Mouse (Mus musculus) hindbrain, embryonic 10.5 days (tissue): ENCODE measurements at regions not wholly inside any gene's neighbourhood (a gene's known extent, or its start where the extent isn't known, plus 50 kb on each side); places are given as distances from the start of the nearest gene placed in this dataset.

Experiments
- DNase-seq: peaks from one replicate; pipeline ENCODE4 v3.0.0-alpha.2; 2017; ENCODE audit warnings: low spot score
- H3K27ac ChIP-seq: fragments of 300-500 bp; sonication (generic); 2 replicates; pipeline ENCODE4 v1.5.1; 2016; ENCODE audit warnings: mild to moderate bottlenecking, moderate library complexity
- H3K27me3 ChIP-seq: fragments of 300-500 bp; sonication (generic); 2 replicates; pipeline ENCODE4 v1.6.1; 2016; ENCODE audit warnings: mild to moderate bottlenecking; ENCODE audit not compliant: poor library complexity, insufficient read depth, severe bottlenecking
- H3K36me3 ChIP-seq: fragments of 300-500 bp; sonication (generic); 2 replicates; pipeline ENCODE4 v1.6.1; 2016; ENCODE audit warnings: mild to moderate bottlenecking, moderate library complexity
- H3K4me1 ChIP-seq: fragments of 300-500 bp; sonication (generic); replicated peaks from 2 replicates; pipeline ENCODE4 v1.6.1; 2016; ENCODE audit warnings: mild to moderate bottlenecking
- H3K4me3 ChIP-seq: fragments of 300-500 bp; sonication (generic); 2 replicates; pipeline ENCODE4 v1.5.1; 2016; ENCODE audit warnings: mild to moderate bottlenecking, moderate library complexity
- H3K9me3 ChIP-seq: fragments of 300-500 bp; sonication (generic); 2 replicates; pipeline ENCODE4 v1.6.1; 2016; ENCODE audit warnings: mild to moderate bottlenecking, moderate library complexity
- WGBS: fragments of 180-500 bp; shearing (Covaris S2); methylation state at CpG from one replicate; pipeline ENCODE4 v1.1.7; 2016; 5-methylcytosine and 5-hydroxymethylcytosine counted together

GRCm38 (mm10) chr6:98104432-98104831, 238.1 kb downstream of the Gm765 start:
- no peak overlapping the region for H3K27ac ChIP-seq
- no peak overlapping the region for H3K4me3 ChIP-seq
- H3K4me1 ChIP-seq, result no peaks in the 10 kb centered on the region
- DNase-seq, result no peak
- no peaks in the 10 kb centered on the region for H3K9me3 ChIP-seq
- 51% methylated on average over 3 of the region's 3 CpGs for WGBS
- H3K27me3 ChIP-seq, result 0 out of 2 replicates have a peak, but pooled peaks cover 5% of the 10 kb centered on the region
- no peaks in the 10 kb centered on the region for H3K36me3 ChIP-seq

DNA sequence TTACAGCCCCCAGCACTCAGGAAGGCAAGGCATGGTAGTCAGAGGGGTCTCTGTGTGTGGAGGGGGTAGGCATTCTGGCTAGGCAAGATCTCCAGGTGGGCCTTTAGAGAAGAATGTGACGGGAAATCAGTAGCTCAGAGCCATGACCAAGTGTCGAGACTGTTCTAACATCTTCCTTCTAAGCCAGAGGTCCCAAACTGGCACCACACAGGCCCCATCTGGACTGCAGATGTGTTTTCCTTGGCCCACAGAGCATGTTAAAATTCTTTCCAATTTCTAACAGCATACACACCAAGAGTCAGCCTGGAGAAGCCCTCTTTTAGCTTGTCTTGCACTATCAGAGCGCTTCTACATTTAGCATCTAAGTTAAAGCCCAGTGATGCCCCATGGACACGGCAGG, 241.5 kb downstream of the Gm765 start:
- Histone ChIP-seq H3K4me1 (no peaks in the 10 kb centered on the region), H3K27ac (no peak overlapping the region)
- 76% methylated on average over 4 of the region's 4 CpGs for WGBS

DNA sequence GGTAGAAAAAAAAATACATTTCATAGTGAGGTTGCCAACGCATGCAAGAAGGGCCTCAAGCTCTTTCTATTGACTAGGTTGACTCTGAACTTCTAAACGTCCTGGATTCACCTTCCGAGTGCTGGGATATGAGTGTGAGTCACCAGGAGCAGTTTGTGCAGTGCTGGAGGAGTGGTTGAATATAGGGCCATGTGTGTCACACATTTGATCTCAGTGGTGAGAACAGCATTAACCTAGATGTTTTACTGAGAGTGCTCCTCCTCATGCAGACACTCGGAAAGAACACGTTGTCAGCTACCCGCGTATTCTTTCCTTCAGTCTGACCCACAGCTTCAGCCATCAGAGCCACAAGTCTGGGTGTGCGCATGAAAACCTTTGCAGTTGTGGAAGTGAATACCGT, 243.4 kb downstream of the Gm765 start:
- peaks cover 6% of the 10 kb centered on the region; the same call in 1 of the 2 replicates for H3K4me1 ChIP-seq
- no peak overlapping the region for H3K4me3 ChIP-seq
- no peak overlapping the region for H3K27ac ChIP-seq
- 94% methylated on average over 9 of the region's 9 CpGs for WGBS
- DNase-seq, result no peak
- H3K36me3 ChIP-seq, result no peaks in the 10 kb centered on the region
- H3K27me3 ChIP-seq, result no peaks in the 10 kb centered on the region
- H3K9me3 ChIP-seq, result no peaks in the 10 kb centered on the region

More for the DNA sequence above, 241.5 kb downstream of the Gm765 start:
- no peak overlapping the region for H3K4me3 ChIP-seq
- H3K36me3 ChIP-seq, result no peaks in the 10 kb centered on the region
- DNase-seq, result no peak
- H3K9me3 ChIP-seq, result no peaks in the 10 kb centered on the region
- H3K27me3 ChIP-seq, result no peaks in the 10 kb centered on the region

GRCm38 (mm10) chr6:98095243-98095642, 247.3 kb downstream of the Gm765 start:
- Histone ChIP-seq H3K4me3 (no peak overlapping the region), H3K4me1 (peaks cover 6% of the 10 kb centered on the region; the same call in 1 of the 2 replicates), H3K27me3 (no peaks in the 10 kb centered on the region), H3K27ac (no peak overlapping the region), H3K36me3 (no peaks in the 10 kb centered on the region), H3K9me3 (no peaks in the 10 kb centered on the region)
- 87% methylated on average over 4 of the region's 4 CpGs for WGBS
- DNase-seq, result no peak

- WGBS, result 58% methylated on average over 4 of the region's 4 CpGs
- Histone ChIP-seq H3K9me3 (no peaks in the 10 kb centered on the region), H3K4me1 (no peaks in the 10 kb centered on the region), H3K27ac (no peak overlapping the region), H3K27me3 (no peaks in the 10 kb centered on the region), H3K36me3 (no peaks in the 10 kb centered on the region), H3K4me3 (no peak overlapping the region)
- peak; percentile 40 for DNase-seq
These were observed 253.4 kb downstream of the Gm765 start for GRCm38 (mm10) chr6:98089185-98089584.

- WGBS, result 75% methylated on average over 4 of the region's 4 CpGs
- no peak overlapping the region for H3K27ac ChIP-seq
- H3K9me3 ChIP-seq, result no peaks in the 10 kb centered on the region
- DNase-seq, result no peak
- no peaks in the 10 kb centered on the region for H3K36me3 ChIP-seq
- H3K4me1 ChIP-seq, result no peaks in the 10 kb centered on the region
- H3K27me3 ChIP-seq, result no peaks in the 10 kb centered on the region
- H3K4me3 ChIP-seq, result no peak overlapping the region
These were observed 262.5 kb downstream of the Gm765 start for GRCm38 (mm10) chr6:98080076-98080475.
